Mouse (Mus musculus) MEL (cell line): ENCODE measurements at regions not wholly inside any gene's neighbourhood (a gene's known extent, or its start where the extent isn't known, plus 50 kb on each side); places are given as distances from the start of the nearest gene placed in this dataset.

Experiments used
- CTCF ChIP-seq, 3 experiments: IDR thresholded peaks in 2 of 3; conservative IDR thresholded peaks in 1 of 3; 2 replicates each; pipeline ENCODE4 v1.5.1; 2011 to 2012; ENCODE audit warnings: low read length in 3 of 3, low read depth in 2 of 3, mild to moderate bottlenecking in 2 of 3, improper control_type of control experiment in 1 of 3, inconsistent platforms in 1 of 3, mixed read lengths in 1 of 3, moderate library complexity in 1 of 3; ENCODE audit not compliant: control insufficient read depth in 1 of 3, insufficient read depth in 1 of 3, poor library complexity in 1 of 3, severe bottlenecking in 1 of 3
- EP300 ChIP-seq, 2 experiments: IDR thresholded peaks; 2 replicates each; pipeline ENCODE4 v1.6.1; 2011; ENCODE audit warnings: improper control_type of control experiment in 2 of 2, low read length in 2 of 2, low read depth in 1 of 2, mild to moderate bottlenecking in 1 of 2
- ETS1 ChIP-seq: IDR thresholded peaks from 2 replicates; pipeline ENCODE4 v1.6.1; 2012; ENCODE audit warnings: low read depth, mild to moderate bottlenecking, inconsistent platforms, low read length, improper control_type of control experiment, moderate library complexity
- GABPA ChIP-seq: IDR thresholded peaks from 2 replicates; pipeline ENCODE4 v1.6.1; 2012; ENCODE audit warnings: low read depth, mild to moderate bottlenecking, inconsistent platforms, low read length, improper control_type of control experiment, moderate library complexity
- HCFC1 ChIP-seq: IDR thresholded peaks from 2 replicates; pipeline ENCODE4 v1.6.1; 2012; ENCODE audit warnings: low read depth, mild to moderate bottlenecking, inconsistent platforms, low read length, improper control_type of control experiment, moderate library complexity
- MAX ChIP-seq: IDR thresholded peaks from 2 replicates; pipeline ENCODE4 v1.6.1; 2011; ENCODE audit warnings: low read length, improper control_type of control experiment
- NELFE ChIP-seq: IDR thresholded peaks from 2 replicates; pipeline ENCODE4 v1.6.1; 2011; ENCODE audit warnings: low read depth, low read length, improper control_type of control experiment
- POLR2A ChIP-seq, 2 experiments: IDR thresholded peaks; 2 replicates each; pipeline ENCODE4 v1.6.1; 2011 to 2012; ENCODE audit warnings: low read length in 2 of 2, mild to moderate bottlenecking in 2 of 2, control low read depth in 1 of 2, improper control_type of control experiment in 1 of 2, low read depth in 1 of 2, moderate library complexity in 1 of 2; ENCODE audit not compliant: control insufficient read depth in 1 of 2, insufficient read depth in 1 of 2, poor library complexity in 1 of 2
- POLR2AphosphoS2 ChIP-seq: IDR thresholded peaks from 2 replicates; pipeline ENCODE4 v1.6.1; 2011; ENCODE audit warnings: low read length, improper control_type of control experiment
- UBTF ChIP-seq: IDR thresholded peaks from 2 replicates; pipeline ENCODE4 v1.6.1; 2012; ENCODE audit warnings: low read depth, mild to moderate bottlenecking, inconsistent platforms, low read length, improper control_type of control experiment, moderate library complexity, borderline replicate concordance; ENCODE audit not compliant: insufficient read depth
- USF1 ChIP-seq: IDR thresholded peaks from 2 replicates; pipeline ENCODE4 v1.6.1; 2014; ENCODE audit warnings: low read depth, mild to moderate bottlenecking, inconsistent platforms, low read length, improper control_type of control experiment, moderate library complexity
- ZNF384 ChIP-seq: IDR thresholded peaks from 2 replicates; pipeline ENCODE4 v1.6.1; 2012; ENCODE audit warnings: low read depth, mild to moderate bottlenecking, inconsistent platforms, low read length, improper control_type of control experiment

DNA sequence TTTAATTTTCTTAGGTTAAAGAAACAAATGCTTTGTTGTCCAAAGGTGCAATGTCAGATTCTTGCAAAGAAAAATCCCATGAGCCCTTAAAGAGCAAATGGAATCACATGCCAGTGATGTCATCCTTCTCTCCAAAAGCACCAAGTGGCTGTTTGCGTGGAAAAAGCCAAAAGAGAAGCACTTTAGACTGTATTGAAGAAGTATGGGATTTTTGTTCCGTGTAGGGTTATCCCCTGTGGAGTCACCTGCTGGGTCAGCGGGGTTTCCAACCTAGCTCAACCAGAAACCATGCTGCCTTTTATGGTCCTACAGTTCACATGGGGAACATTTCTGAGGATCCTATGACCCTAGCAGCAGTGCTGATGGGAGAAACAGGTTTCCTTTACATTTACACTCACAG lies 1213.5 kb upstream of the Lrrc6 start:
- TF ChIP-seq CTCF (IDR thresholded peaks at IDR 0.05 in 2 of 3, conservative IDR thresholded peaks at IDR 0.05 in 1 of 3; ENCODE audit: control insufficient read depth in 1 of 3, insufficient read depth in 1 of 3, low read depth in 2 of 3, low read length in 3 of 3, poor library complexity in 1 of 3, severe bottlenecking in 1 of 3) (no peak), ETS1 (no peak), ZNF384 (no peak), POLR2A (IDR thresholded peaks at IDR 0.05; ENCODE audit: control insufficient read depth in 1 of 2, insufficient read depth in 1 of 2, low read depth in 1 of 2, low read length in 2 of 2, poor library complexity in 1 of 2) (no peak), HCFC1 (no peak), GABPA (no peak), UBTF (no peak), USF1 (no peak), EP300 (IDR thresholded peaks at IDR 0.05; ENCODE audit: low read depth in 1 of 2, low read length in 2 of 2) (no peak), POLR2AphosphoS2 (no peak), MAX (no peak), NELFE (no peak)
